Mouse (Mus musculus): ENCODE measurements around the gene Rsph6a.

Rsph6a gene

DNA sequence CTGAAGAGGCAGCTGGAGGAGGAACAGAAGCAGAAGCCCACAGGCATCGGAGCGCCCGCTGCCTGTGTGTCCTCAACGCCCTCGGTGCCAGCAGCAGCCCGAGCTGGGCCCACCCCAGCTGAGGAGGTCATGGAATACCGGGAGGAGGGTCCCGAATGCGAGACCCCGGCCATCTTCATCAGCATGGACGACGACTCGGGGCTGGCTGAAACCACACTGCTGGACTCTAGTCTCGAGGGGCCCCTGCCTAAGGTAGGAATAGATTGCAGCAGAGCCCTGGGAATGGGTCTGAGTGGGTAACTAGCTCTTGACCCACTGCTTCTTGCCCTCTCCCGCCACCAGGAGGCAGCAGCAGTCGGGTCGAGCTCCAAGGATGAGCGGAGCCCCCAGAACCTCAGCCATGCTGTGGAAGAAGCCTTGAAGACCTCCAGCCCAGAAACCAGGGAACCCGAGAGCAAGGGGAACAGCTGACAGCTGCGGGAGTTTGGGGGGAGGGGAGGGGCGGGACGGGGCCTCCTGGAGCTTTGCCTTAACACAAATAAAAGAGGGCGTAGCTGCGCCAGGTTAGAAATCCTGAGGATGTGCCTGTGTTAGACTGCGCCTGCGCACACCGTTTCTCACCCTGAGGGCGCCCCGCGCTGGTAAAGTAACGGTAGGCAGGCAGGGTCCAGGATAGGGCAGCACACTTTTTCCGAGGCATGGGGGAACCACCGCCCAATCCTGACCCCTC lies at the start of gene Rsph6a:
Rsph6a (plus strand) TSS at position 644 of the 730 bp plus-strand sequence.
- peak; percentile 32 for DNase-seq

DNA sequence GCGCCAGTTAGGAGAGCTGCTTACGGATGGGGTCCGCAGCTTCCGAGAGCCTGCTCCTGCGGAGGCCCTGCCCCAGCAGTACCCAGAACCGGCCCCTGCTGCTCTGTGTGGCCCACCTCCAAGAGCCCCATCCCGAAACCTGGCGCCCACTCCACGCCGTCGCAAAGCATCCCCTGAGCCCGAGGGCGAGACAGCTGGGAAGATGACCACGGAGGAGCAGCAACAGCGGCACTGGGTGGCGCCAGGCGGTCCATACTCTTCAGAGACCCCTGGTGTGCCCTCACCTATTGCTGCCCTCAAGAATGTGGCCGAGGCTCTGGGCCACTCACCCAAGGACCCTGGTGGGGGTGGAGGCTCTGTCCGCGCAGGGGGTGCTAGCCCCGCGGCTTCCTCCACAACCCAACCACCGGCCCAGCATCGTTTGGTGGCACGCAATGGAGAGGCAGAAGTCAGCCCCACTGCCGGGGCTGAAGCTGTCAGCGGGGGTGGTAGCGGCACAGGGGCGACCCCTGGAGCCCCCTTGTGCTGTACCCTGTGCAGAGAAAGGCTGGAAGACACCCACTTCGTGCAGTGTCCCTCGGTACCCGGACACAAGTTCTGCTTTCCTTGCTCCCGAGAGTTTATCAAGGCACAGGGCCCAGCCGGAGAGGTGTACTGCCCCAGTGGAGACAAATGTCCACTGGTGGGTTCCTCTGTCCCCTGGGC lies 48.9 kb upstream of the Rsph6a start:
- no peak for DNase-seq

- peak; percentile 84 for DNase-seq
Measured at GRCm38 (mm10) chr7:19006476-19006875, 48.0 kb upstream of the Rsph6a start.

DNA sequence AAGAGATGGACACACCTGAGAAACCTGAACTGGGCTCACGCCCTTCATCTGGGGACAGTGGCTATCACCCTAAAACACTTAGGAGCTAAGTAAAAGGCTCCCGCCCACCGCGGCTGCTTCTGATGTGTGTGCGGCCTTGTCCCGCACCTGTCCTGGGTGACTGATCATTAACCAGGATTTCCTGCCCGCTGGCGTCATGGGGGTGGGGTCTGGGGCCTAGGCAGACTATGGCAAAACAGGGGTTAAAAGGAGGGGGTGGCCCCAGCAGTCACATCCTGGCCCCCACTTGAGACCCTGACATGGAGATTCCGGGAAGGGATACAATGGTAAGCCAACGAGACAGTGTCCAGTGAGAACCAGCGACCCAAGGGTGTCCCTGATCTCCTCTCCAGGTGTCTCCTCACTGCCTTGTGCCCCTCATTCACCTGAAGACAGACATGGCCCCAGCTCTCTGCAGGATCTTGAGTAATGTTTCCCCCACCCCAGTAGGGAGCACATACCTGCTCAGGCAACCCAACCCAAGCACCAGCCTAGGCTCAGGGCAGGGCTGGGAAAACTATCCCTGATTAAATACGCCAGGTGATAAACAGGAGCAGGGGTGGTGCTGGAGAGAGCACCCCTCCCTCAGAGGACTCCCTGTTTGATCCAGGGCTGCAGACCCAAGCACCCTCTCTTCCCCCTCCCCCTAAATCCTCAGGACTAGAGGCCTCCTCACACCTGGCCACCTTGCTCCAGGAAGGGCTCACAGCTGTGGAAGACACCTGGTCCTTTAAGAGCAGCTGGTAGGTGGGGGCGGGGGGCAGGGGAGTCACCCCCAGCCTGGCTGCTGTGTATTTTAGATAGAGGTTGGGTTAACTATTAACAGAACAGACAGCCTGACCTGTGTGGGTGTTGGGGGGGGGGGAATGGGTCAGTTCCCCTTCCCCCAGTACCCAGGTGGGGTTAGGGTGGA lies 47.2 kb upstream of the Rsph6a start:
- DNase-seq = peak; percentile 65

DNA sequence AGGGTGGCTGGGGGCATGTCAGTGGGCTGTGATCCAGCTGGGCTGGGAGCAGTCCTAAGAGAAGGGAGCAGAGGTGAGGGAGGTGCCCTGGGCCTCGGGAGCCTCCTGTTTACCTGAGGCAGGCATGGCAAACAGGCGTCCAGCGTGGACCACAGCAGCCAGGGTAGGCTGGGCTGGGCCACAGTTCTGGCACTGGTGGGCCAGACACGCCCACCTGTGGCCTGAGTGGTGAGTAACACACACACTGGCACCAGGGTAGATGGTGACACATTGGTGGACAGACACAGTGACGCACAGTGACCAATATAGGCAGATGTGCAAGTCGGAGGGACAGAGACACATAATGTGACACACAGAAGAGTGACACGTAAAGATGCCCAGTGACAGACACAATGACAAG lies 43.9 kb upstream of the Rsph6a start:
- no peak for DNase-seq

DNA sequence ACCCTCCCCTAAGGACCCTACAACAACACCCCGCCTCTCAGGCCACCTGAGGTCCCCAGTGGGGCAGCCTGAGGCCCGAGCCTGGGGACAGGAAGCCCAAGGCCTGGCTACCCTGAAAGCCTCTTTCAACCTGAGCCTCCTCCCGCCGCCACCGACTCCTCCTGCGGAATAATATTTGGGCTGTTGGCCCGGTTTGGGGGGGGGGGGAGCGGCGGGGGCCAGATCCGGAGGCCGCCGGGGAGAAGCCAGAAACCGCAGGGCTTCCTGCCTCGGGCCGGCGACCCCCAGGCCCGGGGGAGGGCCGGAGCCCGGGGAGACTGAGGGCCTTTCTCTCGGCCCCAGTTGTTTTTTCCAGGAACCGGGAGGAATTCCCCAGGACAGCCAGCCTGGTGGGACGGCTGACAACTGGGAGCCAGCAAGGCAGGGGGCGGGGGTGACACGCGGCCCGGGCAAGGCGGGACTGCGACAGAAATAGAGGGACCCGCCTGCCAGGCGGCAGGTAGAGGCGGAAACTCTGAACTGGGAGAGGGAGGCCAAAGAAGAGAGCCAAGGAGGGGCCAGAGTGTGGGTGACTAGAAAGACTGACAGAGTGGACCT lies 42.4 kb upstream of the Rsph6a start:
- DNase-seq = peak; percentile 53

DNA sequence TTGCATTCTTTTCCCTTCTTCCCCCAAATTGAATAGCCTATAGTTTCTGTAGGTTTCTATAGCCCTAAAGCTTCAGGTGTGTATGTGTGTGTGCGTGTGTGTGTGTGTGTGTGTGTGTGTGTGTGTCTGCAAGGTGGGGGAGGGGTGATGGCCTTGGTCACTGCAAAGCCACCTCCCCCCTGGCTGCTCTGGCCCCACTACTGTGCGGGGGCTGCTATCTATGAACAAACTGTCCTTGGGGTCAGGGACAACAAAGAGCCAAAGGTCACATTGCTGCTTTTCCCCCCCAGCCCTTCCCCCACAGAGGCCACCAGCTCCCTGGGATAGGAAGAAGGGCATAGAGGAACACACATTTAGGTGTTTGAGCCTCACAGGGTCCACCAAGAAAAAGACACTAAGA lies 41.6 kb upstream of the Rsph6a start:
- peak; percentile 65 for DNase-seq

DNA sequence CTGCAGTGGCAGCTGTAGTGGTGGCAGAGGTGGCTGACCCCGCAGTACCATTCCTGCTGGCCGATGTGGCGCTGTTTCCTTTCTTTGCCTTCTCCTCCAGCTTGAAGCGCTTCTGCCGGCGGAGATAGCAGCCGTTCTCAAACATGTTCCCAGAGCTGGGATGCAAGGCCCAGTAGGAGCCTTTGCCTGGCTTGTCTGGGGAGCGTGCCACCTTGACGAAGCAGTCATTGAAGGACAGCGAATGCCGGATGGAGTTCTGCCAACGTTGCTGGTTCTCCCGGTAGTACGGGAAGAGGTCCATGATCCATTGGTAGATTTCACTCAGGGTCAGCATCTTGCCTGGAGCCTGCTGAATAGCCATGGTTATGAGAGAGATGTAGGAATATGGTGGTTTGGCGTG lies 40.0 kb upstream of the Rsph6a start:
- DNase-seq = no peak

DNA sequence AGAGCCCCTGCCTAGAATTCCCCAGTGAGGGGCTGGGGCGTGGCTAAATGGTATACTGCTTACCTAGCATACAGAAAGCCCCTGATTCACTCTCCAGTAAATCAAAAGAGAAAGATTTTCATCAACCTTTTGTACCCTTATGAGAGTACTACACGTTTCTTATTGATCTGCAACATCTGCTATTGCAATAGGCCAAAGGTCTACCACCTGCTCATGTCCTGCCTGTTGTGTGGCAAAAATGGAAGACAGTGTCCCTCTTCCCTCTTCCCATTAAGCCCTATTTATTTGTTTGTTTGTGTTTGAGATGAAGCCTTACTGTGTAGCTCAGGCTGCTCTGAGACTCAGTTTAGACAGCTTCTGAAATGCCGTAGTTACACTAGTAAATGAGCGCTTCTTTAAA lies 38.4 kb upstream of the Rsph6a start:
- DNase-seq = no peak

DNA sequence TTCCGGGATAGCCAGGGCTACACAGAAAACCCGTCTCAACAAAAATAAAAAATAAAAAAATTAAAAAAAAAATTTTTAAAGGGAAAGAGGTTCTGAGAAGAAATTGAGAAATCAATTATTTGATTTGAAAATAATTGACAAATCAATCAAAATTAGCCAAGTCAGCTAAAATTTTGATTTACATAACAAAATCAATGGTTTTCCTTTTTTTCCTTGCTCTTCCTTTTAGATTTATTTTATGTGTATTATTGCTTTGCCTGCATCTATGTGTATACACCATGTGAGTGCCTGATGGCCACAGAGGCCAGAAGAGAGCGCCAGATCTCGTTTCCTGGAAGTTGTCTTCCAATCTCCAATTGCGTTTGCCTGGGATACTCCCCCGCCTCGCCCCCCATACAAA lies 36.6 kb upstream of the Rsph6a start:
- DNase-seq = no peak

- DNase-seq = no peak
Measured at GRCm38 (mm10) chr7:19021048-19021447, 33.4 kb upstream of the Rsph6a start.

GRCm38 (mm10) chr7:19022189-19022958 lies 32.1 kb upstream of the Rsph6a start:
- no peak for DNase-seq

DNA sequence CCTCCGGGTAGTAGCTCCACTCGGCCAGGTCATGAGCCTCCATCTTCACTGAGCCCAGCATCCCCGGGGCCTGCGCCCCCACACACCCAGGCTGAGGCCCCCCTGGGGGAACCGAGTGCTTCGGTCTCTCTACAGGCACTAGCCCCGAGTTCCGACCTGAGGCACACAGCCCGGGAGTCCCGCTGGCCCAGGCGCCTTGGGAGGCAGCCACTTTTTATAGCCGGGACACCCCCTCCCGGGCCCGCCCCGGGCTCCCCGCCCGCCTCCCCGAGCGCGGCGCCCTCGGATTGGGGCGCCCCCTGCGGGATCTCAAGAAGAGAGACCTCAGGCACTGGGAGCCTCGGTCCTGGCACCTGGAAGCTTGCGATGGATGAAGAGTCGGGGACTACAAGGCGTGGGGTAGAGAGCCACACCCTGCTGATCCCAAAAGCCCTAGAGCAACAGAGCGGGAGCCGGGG lies 31.1 kb upstream of the Rsph6a start, which contains the start of gene Foxa3:
Foxa3 (minus strand) TSS at position 182 of the 458 bp plus-strand sequence.
- DNase-seq = peak; percentile 70

GRCm38 (mm10) chr7:19024096-19024506 lies 30.4 kb upstream of the Rsph6a start, which contains the start of gene Sympk:
TSS of gene Sympk (plus strand) at chr7:19024377.
- DNase-seq = peak; percentile 96

GRCm38 (mm10) chr7:19024581-19025255 lies 29.8 kb upstream of the Rsph6a start:
- DNase-seq = peak; percentile 41

DNA sequence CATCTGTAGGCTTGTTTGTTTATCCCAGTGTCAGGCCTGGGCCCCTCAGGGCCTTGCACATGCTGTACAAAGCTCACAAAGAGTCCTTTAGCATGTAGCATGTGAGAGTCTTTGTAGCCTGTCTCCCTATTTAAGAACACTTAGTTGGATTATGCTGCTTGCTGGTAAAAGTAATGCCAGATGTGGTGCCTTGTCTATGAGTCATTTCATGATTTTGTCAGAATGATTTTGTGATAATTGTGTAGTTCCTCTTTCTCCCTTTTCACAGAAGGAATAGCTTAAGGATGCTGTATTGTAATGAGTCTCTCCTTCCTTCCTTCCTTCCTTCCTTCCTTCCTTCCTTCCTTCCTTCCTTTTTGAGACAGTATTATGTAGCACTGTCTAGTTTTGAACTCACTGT lies 26.4 kb upstream of the Rsph6a start:
- DNase-seq = no peak

GRCm38 (mm10) chr7:19029084-19029653 lies 25.3 kb upstream of the Rsph6a start:
- DNase-seq = peak; percentile 63

GRCm38 (mm10) chr7:19031641-19032040 lies 22.8 kb upstream of the Rsph6a start:
- DNase-seq = no peak

- no peak for DNase-seq
Measured at GRCm38 (mm10) chr7:19044616-19045015, 9.9 kb upstream of the Rsph6a start.

GRCm38 (mm10) chr7:19046286-19047069 lies 8.0 kb upstream of the Rsph6a start:
- DNase-seq = no peak

Data from liver (tissue).